Mouse (Mus musculus): ENCODE data around the gene Gigyf1. TPM values are rescaled to one million over a fixed set of nuclear protein-coding genes. Genes with fewer than 3 reads are reported as not detected.

The Gigyf1 gene
- polyA plus RNA-seq, 1 experiment from 2014 or later: 9.0 TPM

DNA sequence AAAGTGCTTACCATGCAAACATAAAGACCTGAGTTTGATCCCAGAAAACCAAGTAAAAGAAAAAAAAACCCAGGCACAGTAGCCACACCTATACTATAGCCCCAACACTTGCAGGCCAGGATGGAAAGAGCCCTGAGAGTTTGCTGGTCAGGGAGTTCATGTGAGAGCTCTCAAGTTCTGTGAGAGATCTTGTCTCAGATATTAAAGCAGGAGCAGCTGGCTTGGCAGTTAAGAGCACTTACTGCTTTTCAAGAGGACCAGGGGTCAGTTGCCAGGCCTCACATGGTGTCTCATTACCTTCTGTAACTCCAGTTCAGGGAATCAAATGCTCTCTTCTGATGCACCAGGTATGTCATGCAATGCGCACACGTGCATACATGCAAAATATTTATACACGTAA is 16.4 kb downstream of the Gigyf1 start:
- no peaks in the 10 kb centered on the region for H3K9me3 ChIP-seq (ENCODE audit: control insufficient read depth, low read length)
- H3K9ac ChIP-seq (ENCODE audit: low read depth, low read length): no peak overlapping the region
- 92% methylated on average over 3 of the region's 3 CpGs for WGBS
- no peak overlapping the region for H3K4me3 ChIP-seq (ENCODE audit: low read depth, low read length)
- H3K4me1 ChIP-seq (replicated peaks; ENCODE audit: control insufficient read depth, insufficient read depth, low read length): peaks cover 16% of the 10 kb centered on the region
- H3K4me2 ChIP-seq: no peak overlapping the region; the same call in 1 of the 2 replicates
- no peak for DNase-seq (ENCODE audit: low spot score)
- H3K27ac ChIP-seq (ENCODE audit: low read depth, low read length): no peak overlapping the region
- ATAC-seq (replicated peaks; ENCODE audit: low FRiP score): no peak
- peaks cover 2% of the 10 kb centered on the region; the same call in 1 of the 2 replicates for H3K36me3 ChIP-seq (ENCODE audit: control insufficient read depth, insufficient read depth, low read length)
- no peaks in the 10 kb centered on the region for H3K27me3 ChIP-seq (replicated peaks; ENCODE audit: control insufficient read depth, insufficient read depth, low read length)

DNA sequence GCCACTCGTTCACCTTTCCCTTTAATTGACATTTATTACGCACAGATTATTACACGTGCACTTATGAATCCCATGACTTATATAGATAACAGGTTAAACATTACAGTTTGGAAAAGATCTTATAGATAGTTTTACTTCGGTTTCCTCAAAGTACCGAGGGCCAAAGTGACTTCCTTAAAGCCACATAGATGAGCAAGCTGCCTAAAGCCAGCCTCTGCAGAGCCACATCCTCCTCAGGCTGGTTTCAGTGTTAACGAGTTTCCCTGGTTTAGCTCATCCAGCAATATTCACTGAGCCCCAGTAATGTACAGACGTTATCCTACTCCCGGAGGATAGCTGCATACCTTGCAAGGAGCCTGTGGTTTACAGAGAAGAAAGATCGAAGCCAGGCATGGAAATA is 17.0 kb downstream of the Gigyf1 start:
- H3K36me3 ChIP-seq (ENCODE audit: control insufficient read depth, insufficient read depth, low read length): peaks cover 2% of the 10 kb centered on the region; the same call in 1 of the 2 replicates
- H3K27ac ChIP-seq (ENCODE audit: low read depth, low read length): no peak overlapping the region
- H3K9ac ChIP-seq (ENCODE audit: low read depth, low read length): no peak overlapping the region
- H3K9me3 ChIP-seq (ENCODE audit: control insufficient read depth, low read length): no peaks in the 10 kb centered on the region
- DNase-seq (ENCODE audit: low spot score): no peak
- peaks cover 15% of the 10 kb centered on the region for H3K4me1 ChIP-seq (replicated peaks; ENCODE audit: control insufficient read depth, insufficient read depth, low read length)
- 73% methylated on average over 9 of the region's 9 CpGs for WGBS
- H3K4me3 ChIP-seq (ENCODE audit: low read depth, low read length): no peak overlapping the region
- no peaks in the 10 kb centered on the region for H3K27me3 ChIP-seq (replicated peaks; ENCODE audit: control insufficient read depth, insufficient read depth, low read length)
- no peak overlapping the region for H3K4me2 ChIP-seq
- no peak for ATAC-seq (replicated peaks; ENCODE audit: low FRiP score)

DNA sequence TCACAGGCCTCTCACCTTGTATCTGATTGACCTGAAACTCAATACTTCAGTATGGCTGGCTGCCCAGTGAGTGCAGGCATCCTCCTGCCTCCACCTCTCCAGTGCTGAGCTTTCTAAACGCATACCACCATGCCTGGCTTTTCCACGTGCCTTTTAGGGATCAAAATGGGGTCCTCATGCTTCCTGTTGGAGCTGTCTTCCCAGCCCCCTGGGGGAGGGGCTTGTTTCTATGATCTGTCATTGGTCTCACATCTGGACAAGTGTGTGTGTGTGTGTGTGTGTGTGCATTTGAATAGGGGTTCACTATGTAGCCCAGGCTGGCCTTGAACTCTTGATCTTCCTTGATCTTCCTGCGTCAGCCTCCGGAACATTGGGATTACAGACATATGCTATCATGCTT is 19.1 kb downstream of the Gigyf1 start:
- Histone ChIP-seq H3K4me3 (ENCODE audit: low read depth, low read length) (no peak overlapping the region), H3K36me3 (ENCODE audit: control insufficient read depth, insufficient read depth, low read length) (no peaks in the 10 kb centered on the region), H3K9me3 (ENCODE audit: control insufficient read depth, low read length) (no peaks in the 10 kb centered on the region), H3K27me3 (replicated peaks; ENCODE audit: control insufficient read depth, insufficient read depth, low read length) (no peaks in the 10 kb centered on the region), H3K27ac (ENCODE audit: low read depth, low read length) (no peak overlapping the region), H3K9ac (ENCODE audit: low read depth, low read length) (no peak overlapping the region), H3K4me2 (no peak overlapping the region), H3K4me1 (replicated peaks; ENCODE audit: control insufficient read depth, insufficient read depth, low read length) (peaks cover 5% of the 10 kb centered on the region; the same call in 1 of the 2 replicates)
- ATAC-seq (replicated peaks; ENCODE audit: low FRiP score) (no peak), DNase-seq (ENCODE audit: low spot score) (no peak)
- WGBS: 58% methylated on average over 4 of the region's 4 CpGs

DNA sequence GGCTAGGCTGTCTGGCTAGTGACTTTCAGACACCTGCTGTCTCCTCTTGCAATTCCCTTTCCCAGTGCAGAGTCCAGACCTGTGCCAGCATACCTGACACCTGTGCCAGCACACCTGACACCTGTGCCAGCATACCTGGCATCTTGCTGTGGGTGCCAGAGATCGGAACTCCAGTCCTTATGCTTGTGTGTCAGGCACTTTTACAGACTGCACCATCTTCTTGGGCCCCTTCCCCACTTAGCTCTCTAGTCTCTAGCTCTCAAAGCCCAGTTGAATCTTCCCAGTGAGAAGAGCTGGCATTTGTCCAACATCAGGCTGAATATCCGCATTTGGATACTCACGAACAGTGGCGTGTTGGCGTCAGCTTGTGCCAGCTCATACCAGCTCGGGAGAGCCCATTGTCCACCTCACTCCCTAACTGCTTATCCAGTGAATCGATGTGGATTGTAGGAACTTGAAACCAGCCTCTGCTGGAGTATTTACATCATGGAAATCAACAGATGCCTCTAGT is 21.0 kb downstream of the Gigyf1 start:
- ATAC-seq (replicated peaks; ENCODE audit: low FRiP score) (no peak), DNase-seq (ENCODE audit: low spot score) (no peak)
- Histone ChIP-seq H3K9ac (ENCODE audit: low read depth, low read length) (no peak overlapping the region), H3K36me3 (ENCODE audit: control insufficient read depth, insufficient read depth, low read length) (no peaks in the 10 kb centered on the region), H3K4me3 (ENCODE audit: low read depth, low read length) (no peak overlapping the region), H3K4me2 (no peak overlapping the region), H3K27ac (ENCODE audit: low read depth, low read length) (no peak overlapping the region), H3K9me3 (ENCODE audit: control insufficient read depth, low read length) (no peaks in the 10 kb centered on the region), H3K4me1 (replicated peaks; ENCODE audit: control insufficient read depth, insufficient read depth, low read length) (no peaks in the 10 kb centered on the region), H3K27me3 (replicated peaks; ENCODE audit: control insufficient read depth, insufficient read depth, low read length) (no peaks in the 10 kb centered on the region)
- WGBS: 76% methylated on average over 7 of the region's 7 CpGs

DNA sequence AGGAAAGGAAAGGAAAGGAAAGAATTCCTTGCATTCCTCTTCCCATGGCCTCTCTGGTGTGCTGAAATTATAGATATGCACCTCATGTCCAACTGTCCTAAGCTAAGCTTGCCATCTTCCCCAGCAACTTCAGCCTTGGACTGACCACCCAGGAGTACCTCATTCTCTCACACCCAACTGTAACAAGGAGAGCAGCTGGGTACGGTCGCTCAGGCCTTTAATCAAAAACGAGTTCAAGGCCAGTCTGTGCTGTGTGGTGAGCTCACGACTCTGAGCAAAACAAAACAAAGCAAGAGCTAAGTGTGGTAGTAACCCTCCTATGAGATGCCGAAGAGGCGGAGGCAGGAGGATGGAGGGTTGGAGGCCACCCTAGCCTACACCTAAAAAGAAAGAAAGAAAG is 22.6 kb downstream of the Gigyf1 start:
- Histone ChIP-seq H3K27ac (ENCODE audit: low read depth, low read length) (no peak overlapping the region), H3K9ac (ENCODE audit: low read depth, low read length) (no peak overlapping the region), H3K36me3 (ENCODE audit: control insufficient read depth, insufficient read depth, low read length) (no peaks in the 10 kb centered on the region), H3K4me3 (ENCODE audit: low read depth, low read length) (no peak overlapping the region), H3K27me3 (replicated peaks; ENCODE audit: control insufficient read depth, insufficient read depth, low read length) (no peaks in the 10 kb centered on the region), H3K4me2 (no peak overlapping the region), H3K9me3 (ENCODE audit: control insufficient read depth, low read length) (no peaks in the 10 kb centered on the region), H3K4me1 (replicated peaks; ENCODE audit: control insufficient read depth, insufficient read depth, low read length) (no peaks in the 10 kb centered on the region)
- ATAC-seq (replicated peaks; ENCODE audit: low FRiP score) (no peak), DNase-seq (ENCODE audit: low spot score) (no peak)
- 71% methylated on average over 6 of the region's 6 CpGs for WGBS

DNA sequence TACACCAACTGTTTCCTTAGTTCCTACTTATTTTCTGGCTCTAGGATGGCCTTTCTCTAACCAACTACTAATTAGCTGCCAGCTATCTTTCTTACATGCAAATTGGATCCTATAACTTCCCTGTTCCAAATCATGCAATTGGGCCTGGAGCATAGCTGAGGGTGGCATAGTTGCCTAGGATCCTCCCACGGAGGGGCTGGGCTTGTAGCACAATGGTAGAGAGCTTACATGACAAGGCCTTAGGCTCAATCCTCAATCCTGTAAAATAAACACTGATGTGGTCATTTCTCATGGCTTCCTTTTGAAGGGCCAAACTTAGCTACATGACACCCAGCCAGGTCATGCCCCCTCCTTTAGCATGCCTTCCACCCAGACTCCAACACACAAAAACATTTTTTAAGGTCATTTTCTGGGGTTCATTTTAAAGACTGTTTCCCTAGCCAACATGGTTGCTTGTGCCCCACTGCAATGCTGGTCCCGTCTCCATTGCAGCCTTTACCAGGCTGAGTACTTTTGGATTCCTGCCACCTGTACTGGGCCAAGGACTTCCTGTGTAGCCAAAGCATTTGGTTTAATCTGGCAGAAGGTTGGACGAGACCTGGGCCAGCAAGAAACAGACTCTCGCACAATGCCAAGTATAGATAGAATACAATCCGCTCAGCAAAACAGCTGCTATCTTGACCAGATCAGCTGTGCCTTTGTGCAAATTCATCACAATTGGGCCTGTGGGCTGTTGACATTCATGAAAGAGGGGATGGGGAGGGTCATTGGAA is 23.6 kb downstream of the Gigyf1 start:
- Histone ChIP-seq H3K27me3 (replicated peaks; ENCODE audit: control insufficient read depth, insufficient read depth, low read length) (no peaks in the 10 kb centered on the region), H3K4me2 (no peak overlapping the region), H3K4me1 (replicated peaks; ENCODE audit: control insufficient read depth, insufficient read depth, low read length) (no peaks in the 10 kb centered on the region), H3K36me3 (ENCODE audit: control insufficient read depth, insufficient read depth, low read length) (no peaks in the 10 kb centered on the region), H3K9ac (ENCODE audit: low read depth, low read length) (no peak overlapping the region), H3K27ac (ENCODE audit: low read depth, low read length) (no peak overlapping the region), H3K9me3 (ENCODE audit: control insufficient read depth, low read length) (no peaks in the 10 kb centered on the region), H3K4me3 (ENCODE audit: low read depth, low read length) (no peak overlapping the region)
- ATAC-seq (replicated peaks; ENCODE audit: low FRiP score) (no peak), DNase-seq (ENCODE audit: low spot score) (no peak)
- 72% methylated on average over 5 of the region's 5 CpGs for WGBS

DNA sequence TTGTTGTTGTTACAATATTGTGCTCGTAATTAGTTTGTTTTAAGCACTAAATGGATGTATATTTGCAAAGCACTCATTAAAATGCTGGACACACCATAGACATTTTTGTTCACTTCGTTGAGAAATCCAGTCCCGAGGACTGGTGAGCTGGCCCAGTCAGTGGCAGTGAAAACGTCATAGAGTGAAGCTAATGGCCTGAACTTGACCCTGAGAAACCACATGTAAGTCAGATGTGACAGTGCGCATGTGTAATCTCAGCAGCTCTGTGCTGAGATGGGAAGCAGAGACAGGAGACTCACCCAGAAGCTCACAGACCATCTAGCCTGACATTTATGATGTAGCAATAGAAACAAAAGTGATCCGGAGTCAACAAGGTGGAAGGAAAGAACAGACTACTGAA is 26.6 kb downstream of the Gigyf1 start:
- WGBS: 65% methylated on average over 6 of the region's 6 CpGs
- H3K27me3 ChIP-seq (replicated peaks; ENCODE audit: control insufficient read depth, insufficient read depth, low read length): no peaks in the 10 kb centered on the region
- H3K27ac ChIP-seq (ENCODE audit: low read depth, low read length): no peak overlapping the region
- H3K4me2 ChIP-seq: no peak overlapping the region
- no peaks in the 10 kb centered on the region for H3K4me1 ChIP-seq (replicated peaks; ENCODE audit: control insufficient read depth, insufficient read depth, low read length)
- H3K9me3 ChIP-seq (ENCODE audit: control insufficient read depth, low read length): no peaks in the 10 kb centered on the region
- H3K36me3 ChIP-seq (ENCODE audit: control insufficient read depth, insufficient read depth, low read length): no peaks in the 10 kb centered on the region
- no peak for DNase-seq (ENCODE audit: low spot score)
- ATAC-seq (replicated peaks; ENCODE audit: low FRiP score): no peak
- no peak overlapping the region for H3K9ac ChIP-seq (ENCODE audit: low read depth, low read length)
- no peak overlapping the region for H3K4me3 ChIP-seq (ENCODE audit: low read depth, low read length)

DNA sequence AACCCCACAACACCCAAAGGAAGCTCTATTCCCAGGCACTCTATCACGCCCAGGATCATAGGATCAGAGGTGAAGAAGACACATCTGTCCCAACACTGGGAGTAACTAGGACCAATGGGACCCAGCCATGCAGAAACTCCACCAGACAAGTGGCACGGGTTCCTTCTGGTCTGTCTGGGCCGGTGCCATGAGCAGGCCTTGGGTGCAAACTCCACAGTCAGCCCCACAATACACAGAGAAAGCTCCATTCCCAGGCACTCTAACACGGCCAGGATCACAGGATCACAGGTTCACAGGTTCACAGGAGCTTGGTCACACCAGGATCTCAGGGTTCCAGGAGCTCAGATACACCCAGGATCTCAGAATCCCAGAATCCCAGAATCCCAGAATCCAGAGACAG is 27.2 kb downstream of the Gigyf1 start:
- Histone ChIP-seq H3K27me3 (replicated peaks; ENCODE audit: control insufficient read depth, insufficient read depth, low read length) (no peaks in the 10 kb centered on the region), H3K36me3 (ENCODE audit: control insufficient read depth, insufficient read depth, low read length) (no peaks in the 10 kb centered on the region), H3K27ac (ENCODE audit: low read depth, low read length) (no peak overlapping the region), H3K9ac (ENCODE audit: low read depth, low read length) (no peak overlapping the region), H3K4me3 (ENCODE audit: low read depth, low read length) (no peak overlapping the region), H3K9me3 (ENCODE audit: control insufficient read depth, low read length) (no peaks in the 10 kb centered on the region), H3K4me2 (no peak overlapping the region), H3K4me1 (replicated peaks; ENCODE audit: control insufficient read depth, insufficient read depth, low read length) (no peaks in the 10 kb centered on the region)
- 72% methylated on average over 4 of the region's 4 CpGs for WGBS
- ATAC-seq (replicated peaks; ENCODE audit: low FRiP score) (no peak), DNase-seq (ENCODE audit: low spot score) (no peak)

DNA sequence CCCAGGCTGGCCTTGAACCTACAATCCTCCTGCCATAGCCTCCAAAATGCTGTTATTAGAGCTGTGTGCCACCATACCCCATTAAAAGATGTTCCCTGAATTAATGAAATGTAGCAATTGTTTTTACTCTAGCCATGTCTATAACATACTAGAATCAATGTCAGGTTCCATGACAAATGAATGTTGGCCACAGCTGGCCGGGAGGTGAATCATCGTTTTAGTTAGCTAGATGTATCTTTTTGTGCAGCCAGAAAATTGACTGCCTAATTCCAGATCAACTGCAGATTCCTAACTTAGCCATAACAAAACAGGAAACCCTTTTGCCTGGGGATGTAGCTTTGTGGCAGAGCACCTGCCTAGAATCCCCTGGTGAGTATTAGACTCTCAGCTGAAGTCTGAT is 31.5 kb downstream of the Gigyf1 start:
- no peak for ATAC-seq (replicated peaks; ENCODE audit: low FRiP score)

More for the DNA sequence above, 31.5 kb downstream of the Gigyf1 start:
- WGBS: 85% methylated on average over 2 of the region's 2 CpGs
- no peak for DNase-seq (ENCODE audit: low spot score)
- H3K27me3 ChIP-seq (replicated peaks; ENCODE audit: control insufficient read depth, insufficient read depth, low read length): peaks cover 13% of the 10 kb centered on the region
- no peak overlapping the region for H3K27ac ChIP-seq (ENCODE audit: low read depth, low read length)
- H3K9ac ChIP-seq (ENCODE audit: low read depth, low read length): no peak overlapping the region
- no peak overlapping the region for H3K4me2 ChIP-seq
- no peak overlapping the region for H3K4me3 ChIP-seq (ENCODE audit: low read depth, low read length)
- H3K9me3 ChIP-seq (ENCODE audit: control insufficient read depth, low read length): no peaks in the 10 kb centered on the region
- H3K36me3 ChIP-seq (ENCODE audit: control insufficient read depth, insufficient read depth, low read length): no peaks in the 10 kb centered on the region
- H3K4me1 ChIP-seq (replicated peaks; ENCODE audit: control insufficient read depth, insufficient read depth, low read length): peaks cover 2% of the 10 kb centered on the region; the same call in 1 of the 2 replicates

All from liver, embryonic 11.5 days (tissue).